Mouse (Mus musculus) hindbrain, embryonic 15.5 days (tissue): ENCODE results near the gene Thap3. TPM values are rescaled to one million over a fixed set of nuclear protein-coding genes. Genes with fewer than 3 reads are reported as not detected.

Source experiments
- ATAC-seq: fragments of 200-750 bp; cut with Nextera tagmentation; 2 replicates; pipeline ENCODE4 v1.8.0; 2017; ENCODE audit warnings: low read depth, moderate number of reproducible peaks, moderate TSS enrichment; ENCODE audit not compliant: low FRiP score
- H3K27ac ChIP-seq: fragments of 300-500 bp; sonication (generic); replicated peaks from 2 replicates; pipeline ENCODE4 v1.5.1; 2015; ENCODE audit warnings: mild to moderate bottlenecking, inconsistent platforms
- H3K27me3 ChIP-seq: fragments of 300-500 bp; sonication (generic); 2 replicates; pipeline ENCODE4 v1.6.1; 2015; ENCODE audit warnings: control low read depth, inconsistent platforms
- H3K36me3 ChIP-seq: fragments of 300-500 bp; sonication (generic); 2 replicates; pipeline ENCODE4 v1.6.1; 2015; ENCODE audit warnings: control low read depth, inconsistent platforms
- H3K4me1 ChIP-seq: fragments of 300-500 bp; sonication (generic); replicated peaks from 2 replicates; pipeline ENCODE4 v1.6.1; 2015; ENCODE audit warnings: control low read depth, inconsistent platforms
- H3K4me2 ChIP-seq: fragments of 300-500 bp; sonication (generic); 2 replicates; pipeline ENCODE4 v1.6.1; 2015; ENCODE audit warnings: moderate library complexity, mild to moderate bottlenecking, inconsistent platforms
- H3K4me3 ChIP-seq: fragments of 300-500 bp; sonication (generic); 2 replicates; pipeline ENCODE4 v1.5.1; 2015; ENCODE audit warnings: mild to moderate bottlenecking, inconsistent platforms
- H3K9ac ChIP-seq: fragments of 300-500 bp; sonication (generic); 2 replicates; pipeline ENCODE4 v1.6.1; 2015; ENCODE audit warnings: inconsistent platforms
- H3K9me3 ChIP-seq: fragments of 300-500 bp; sonication (generic); 2 replicates; pipeline ENCODE4 v1.6.1; 2016; ENCODE audit warnings: control low read depth, inconsistent platforms
- WGBS: fragments of 180-500 bp; shearing (Covaris S2); methylation state at CpG from one replicate; pipeline ENCODE4 v1.1.7; 2015; 5-methylcytosine and 5-hydroxymethylcytosine counted together
- polyA plus RNA-seq: library from polyadenylated mRNA; unstranded; fragments of >200 nt; fragmentation: Nextera tagmentation; extraction: Ambion mirVana; gene quantifications from 2 replicates; pipeline ENCODE4 v1.2.1, GENCODE M21; 2015

Thap3 gene
- polyA plus RNA-seq, 1 experiment from 2014 or later = 36.7 TPM

GRCm38 (mm10) chr4:152021568-152022097, 32.8 kb upstream of the Thap3 start:
- H3K27me3 ChIP-seq = no peaks in the 10 kb centered on the region
- peaks cover 36% of the 10 kb centered on the region for H3K36me3 ChIP-seq
- H3K27ac ChIP-seq = no peak overlapping the region
- no peak overlapping the region for H3K4me2 ChIP-seq
- no peak overlapping the region for H3K4me3 ChIP-seq
- no peaks in the 10 kb centered on the region for H3K9me3 ChIP-seq
- no peak overlapping the region for H3K9ac ChIP-seq
- peaks cover 32% of the 10 kb centered on the region for H3K4me1 ChIP-seq
- ATAC-seq = no peak
- WGBS = 73% methylated on average over 12 of the region's 12 CpGs

GRCm38 (mm10) chr4:152020024-152020423, 31.2 kb upstream of the Thap3 start:
- H3K4me3 ChIP-seq = no peak overlapping the region
- 96% methylated on average over 21 of the region's 21 CpGs for WGBS
- ATAC-seq = no peak
- peaks cover 36% of the 10 kb centered on the region for H3K36me3 ChIP-seq
- no peak overlapping the region for H3K4me2 ChIP-seq
- peaks cover 16% of the 10 kb centered on the region for H3K4me1 ChIP-seq
- H3K9me3 ChIP-seq = no peaks in the 10 kb centered on the region
- no peaks in the 10 kb centered on the region for H3K27me3 ChIP-seq
- no peak overlapping the region for H3K9ac ChIP-seq
- no peak overlapping the region for H3K27ac ChIP-seq

GRCm38 (mm10) chr4:152019073-152019472, 30.3 kb upstream of the Thap3 start:
- no peak overlapping the region for H3K4me3 ChIP-seq
- 88% methylated on average over 6 of the region's 6 CpGs for WGBS
- peaks cover 45% of the 10 kb centered on the region for H3K36me3 ChIP-seq
- no peak overlapping the region for H3K4me2 ChIP-seq
- peaks cover 7% of the 10 kb centered on the region for H3K4me1 ChIP-seq
- no peak overlapping the region for H3K27ac ChIP-seq
- no peaks in the 10 kb centered on the region for H3K27me3 ChIP-seq
- no peaks in the 10 kb centered on the region for H3K9me3 ChIP-seq
- H3K9ac ChIP-seq = no peak overlapping the region
- ATAC-seq = no peak

GRCm38 (mm10) chr4:152013036-152013813, 24.4 kb upstream of the Thap3 start:
- 0 out of 2 replicates have a peak, but pooled peaks cover 9% of the 10 kb centered on the region for H3K36me3 ChIP-seq
- WGBS = 85% methylated on average over 12 of the region's 12 CpGs

GRCm38 (mm10) chr4:152012109-152012508, 23.3 kb upstream of the Thap3 start:
- H3K36me3 ChIP-seq = 0 out of 2 replicates have a peak, but pooled peaks cover 9% of the 10 kb centered on the region
- no peak overlapping the region for H3K4me2 ChIP-seq
- no peak overlapping the region for H3K9ac ChIP-seq
- no peak for ATAC-seq
- H3K4me1 ChIP-seq = peaks cover 36% of the 10 kb centered on the region
- peaks cover 13% of the 10 kb centered on the region for H3K27me3 ChIP-seq
- H3K9me3 ChIP-seq = no peaks in the 10 kb centered on the region
- H3K27ac ChIP-seq = no peak overlapping the region
- WGBS = 93% methylated on average over 16 of the region's 16 CpGs
- no peak overlapping the region for H3K4me3 ChIP-seq

More at GRCm38 (mm10) chr4:152013036-152013813, 24.4 kb upstream of the Thap3 start:
- peaks cover 25% of the 10 kb centered on the region for H3K4me1 ChIP-seq
- no peak for ATAC-seq
- no peak overlapping the region for H3K27ac ChIP-seq
- H3K27me3 ChIP-seq = peaks cover 8% of the 10 kb centered on the region
- H3K9ac ChIP-seq = no peak overlapping the region
- H3K4me2 ChIP-seq = no peak overlapping the region
- no peaks in the 10 kb centered on the region for H3K9me3 ChIP-seq
- no peak overlapping the region for H3K4me3 ChIP-seq

- ATAC-seq = no peak
- H3K27me3 ChIP-seq = peaks cover 21% of the 10 kb centered on the region
- no peak overlapping the region for H3K27ac ChIP-seq
- no peaks in the 10 kb centered on the region for H3K9me3 ChIP-seq
- H3K9ac ChIP-seq = 0 out of 2 replicates have a peak overlapping the region, but pooled peaks have one; percentile 7
- H3K4me3 ChIP-seq = peak overlapping the region; percentile 69; the same call in 1 of the 2 replicates
- 82% methylated on average over 8 of the region's 8 CpGs for WGBS
- 0 out of 2 replicates have a peak, but pooled peaks cover 9% of the 10 kb centered on the region for H3K36me3 ChIP-seq
- H3K4me1 ChIP-seq = peaks cover 38% of the 10 kb centered on the region
- H3K4me2 ChIP-seq = peak overlapping the region; percentile 99
These were observed 22.5 kb upstream of the Thap3 start for GRCm38 (mm10) chr4:152011171-152011760.

- H3K4me2 ChIP-seq = peak overlapping the region; percentile 99
- no peak for ATAC-seq
- peak overlapping the region; percentile 7; the same call in 1 of the 2 replicates for H3K9ac ChIP-seq
- H3K4me1 ChIP-seq = peaks cover 38% of the 10 kb centered on the region
- H3K4me3 ChIP-seq = peak overlapping the region; percentile 69
- no peak overlapping the region for H3K27ac ChIP-seq
- 14% methylated on average over 13 of the region's 13 CpGs for WGBS
- H3K27me3 ChIP-seq = peaks cover 23% of the 10 kb centered on the region
- 0 out of 2 replicates have a peak, but pooled peaks cover 9% of the 10 kb centered on the region for H3K36me3 ChIP-seq
- no peaks in the 10 kb centered on the region for H3K9me3 ChIP-seq
These were observed 21.9 kb upstream of the Thap3 start for GRCm38 (mm10) chr4:152010707-152011134.

GRCm38 (mm10) chr4:152010091-152010706, 21.4 kb upstream of the Thap3 start:
- no peak; the same call in 1 of the 2 replicates for ATAC-seq
- Histone ChIP-seq H3K4me3 (peak overlapping the region; percentile 69), H3K36me3 (0 out of 2 replicates have a peak, but pooled peaks cover 9% of the 10 kb centered on the region), H3K4me1 (peaks cover 38% of the 10 kb centered on the region), H3K27me3 (peaks cover 23% of the 10 kb centered on the region), H3K4me2 (peak overlapping the region; percentile 99), H3K9ac (peak overlapping the region; percentile 59), H3K27ac (no peak overlapping the region), H3K9me3 (no peaks in the 10 kb centered on the region)
- WGBS = 4% methylated on average over 10 of the region's 10 CpGs

- H3K4me2 ChIP-seq = peak overlapping the region; percentile 99
- H3K4me1 ChIP-seq = peaks cover 38% of the 10 kb centered on the region
- H3K27me3 ChIP-seq = peaks cover 23% of the 10 kb centered on the region
- peak overlapping the region; percentile 69 for H3K4me3 ChIP-seq
- H3K36me3 ChIP-seq = 0 out of 2 replicates have a peak, but pooled peaks cover 3% of the 10 kb centered on the region
- H3K9ac ChIP-seq = peak overlapping the region; percentile 59
- H3K27ac ChIP-seq = peak overlapping the region; percentile 80
- under 1% methylated on average over 106 of the region's 115 CpGs for WGBS
- ATAC-seq = peak; percentile 78
- no peaks in the 10 kb centered on the region for H3K9me3 ChIP-seq
These were observed 20.6 kb upstream of the Thap3 start for GRCm38 (mm10) chr4:152009076-152010051.

GRCm38 (mm10) chr4:152008622-152009075, 19.9 kb upstream of the Thap3 start, which contains the start of gene Klhl21:
Klhl21 (plus strand) TSS chr4:152008803.
- Histone ChIP-seq H3K4me2 (peak within 1 kb of the TSS; percentile 99), H3K4me1 (peaks cover 38% of the 10 kb centered on the region), H3K4me3 (peak within 1 kb of the TSS; percentile 69), H3K27me3 (peaks cover 23% of the 10 kb centered on the region), H3K9me3 (no peaks in the 10 kb centered on the region), H3K36me3 (no peaks in the 10 kb centered on the region), H3K9ac (peak within 1 kb of the TSS; percentile 59), H3K27ac (peak within 1 kb of the TSS; percentile 80)
- WGBS = under 1% methylated on average over 34 of the region's 45 CpGs
- ATAC-seq = peak; percentile 88
